Mouse (Mus musculus) 3T3-L1 (cell line): ENCODE data around the gene C130032M10Rik.

ENCODE experiments used
- DNase-seq: peaks from one replicate; pipeline ENCODE4 v3.0.0-alpha.2; 2015; ENCODE audit warnings: low read depth, low spot score

The C130032M10Rik gene

DNA sequence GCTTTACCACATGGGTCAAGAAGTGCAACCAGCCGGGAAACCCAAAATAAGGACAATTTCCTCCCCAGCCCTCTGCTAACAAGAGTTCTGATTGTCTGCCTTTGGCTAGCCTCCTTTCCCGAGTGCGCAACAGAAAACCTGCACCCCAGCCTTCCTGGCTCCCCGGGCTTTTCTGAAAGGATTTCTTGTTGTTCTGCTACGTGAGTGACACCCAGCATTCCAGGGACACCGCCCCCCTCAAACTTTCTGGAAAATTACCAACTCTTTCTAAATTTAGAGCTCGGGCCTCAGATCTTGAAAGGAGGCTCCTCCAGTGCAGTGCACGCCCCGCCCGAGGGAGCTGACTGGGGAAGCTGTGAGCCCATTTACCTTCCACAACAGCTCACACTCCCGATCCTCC, at the start of gene C130032M10Rik:
TSS of gene C130032M10Rik (plus strand) at position 334 of the 400 bp plus-strand sequence.
- no peak for DNase-seq

DNA sequence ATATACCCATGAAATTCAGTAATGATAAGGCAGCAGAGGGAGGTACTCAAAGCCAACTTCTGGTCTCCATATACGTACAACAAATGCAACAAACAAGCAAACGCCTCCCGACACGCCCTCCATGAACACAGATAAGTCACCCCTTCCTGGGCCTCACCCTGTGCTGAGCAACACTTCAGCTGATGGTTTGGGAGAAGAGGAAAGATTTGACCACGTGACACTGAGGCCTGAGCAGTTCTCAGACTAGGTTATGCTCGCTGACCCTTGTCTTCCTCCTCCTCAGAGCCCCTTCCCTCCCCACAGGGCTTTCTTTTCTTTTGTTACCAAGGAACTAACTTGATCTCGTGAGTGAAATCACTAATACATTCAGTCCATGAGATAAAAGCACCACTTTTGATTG, 48.6 kb upstream of the C130032M10Rik start:
- no peak for DNase-seq

GRCm38 (mm10) chr9:114468217-114468616, 47.3 kb upstream of the C130032M10Rik start:
- no peak for DNase-seq

- no peak for DNase-seq
These were observed 46.8 kb upstream of the C130032M10Rik start for GRCm38 (mm10) chr9:114468701-114469100.

DNA sequence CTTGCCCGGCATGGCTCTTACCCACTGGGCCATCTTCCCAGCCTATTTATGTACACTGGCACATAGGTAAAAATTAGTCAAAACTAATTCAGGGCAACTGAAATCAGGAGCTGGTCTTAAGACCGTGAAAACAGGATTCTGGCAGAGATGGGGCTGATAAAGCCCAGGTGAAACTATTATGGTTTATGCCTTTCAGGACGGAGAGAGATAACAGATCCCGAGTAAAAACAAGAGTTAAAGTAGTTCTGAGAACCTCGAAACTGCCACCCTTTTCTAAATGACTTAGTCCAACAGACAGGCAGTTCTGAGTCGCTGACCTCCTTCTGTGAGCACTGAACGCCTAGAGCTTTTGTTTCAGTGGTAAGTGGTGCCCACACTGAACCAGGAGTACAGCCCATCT, 43.6 kb upstream of the C130032M10Rik start:
- no peak for DNase-seq

- no peak for DNase-seq
These were observed 38.5 kb upstream of the C130032M10Rik start for GRCm38 (mm10) chr9:114477019-114477418.

DNA sequence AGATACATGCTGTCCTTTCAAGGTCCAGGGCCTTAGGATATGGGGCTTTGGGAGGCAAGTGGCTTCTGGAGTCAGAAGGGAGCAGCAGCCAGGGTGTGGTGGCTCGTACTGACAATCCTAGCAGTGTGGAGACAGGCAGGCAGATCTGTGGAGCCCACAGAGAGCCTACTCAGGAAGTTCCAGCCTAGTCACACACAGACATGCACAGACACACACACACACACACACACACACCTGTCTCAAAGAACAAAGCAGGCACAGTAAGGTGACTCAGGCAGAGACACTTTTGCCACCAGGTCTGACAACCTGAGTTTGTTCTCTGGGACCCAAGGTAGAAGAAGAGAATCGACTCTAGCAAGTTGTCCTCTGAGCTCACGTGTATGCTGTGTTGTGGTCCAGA, 34.6 kb upstream of the C130032M10Rik start:
- DNase-seq: no peak

DNA sequence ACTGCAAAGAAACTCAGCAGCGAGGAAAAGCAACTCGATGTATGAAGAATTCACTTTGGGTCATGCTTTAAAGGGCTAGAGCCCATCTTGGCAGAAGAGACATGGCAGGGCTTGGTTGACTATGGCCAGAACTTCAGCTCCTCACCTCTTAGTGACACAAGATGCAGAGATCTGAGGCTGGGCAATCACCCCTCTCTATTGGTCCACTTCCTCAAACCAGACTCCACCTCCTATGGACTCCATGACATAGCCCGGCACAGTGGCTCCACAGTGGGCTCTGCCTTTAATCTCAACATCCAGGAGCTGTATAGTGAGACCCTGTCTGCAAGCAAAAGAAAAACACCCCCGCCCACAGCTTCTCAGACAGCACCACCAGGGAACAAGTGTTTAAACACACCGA, 30.7 kb upstream of the C130032M10Rik start:
- DNase-seq: no peak

DNA sequence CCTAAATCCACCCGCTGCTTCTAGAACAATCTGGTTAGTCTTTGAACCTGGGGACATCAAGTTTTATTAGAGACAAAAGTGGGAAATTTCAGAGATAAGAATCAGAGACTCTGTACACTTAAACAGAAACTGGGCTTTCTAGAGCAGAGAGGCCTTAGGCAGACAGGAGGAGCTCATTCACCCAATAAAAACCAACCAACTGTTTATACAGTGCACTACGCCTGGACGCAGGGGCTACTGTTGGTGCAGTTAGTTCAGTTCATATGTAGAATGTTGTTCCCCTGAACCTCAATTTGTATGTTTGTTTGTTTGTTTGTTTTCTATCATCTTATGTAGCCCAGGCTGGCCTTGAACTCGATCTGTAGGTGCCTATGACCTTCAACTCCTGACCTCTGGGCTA, 28.7 kb upstream of the C130032M10Rik start:
- no peak for DNase-seq

DNA sequence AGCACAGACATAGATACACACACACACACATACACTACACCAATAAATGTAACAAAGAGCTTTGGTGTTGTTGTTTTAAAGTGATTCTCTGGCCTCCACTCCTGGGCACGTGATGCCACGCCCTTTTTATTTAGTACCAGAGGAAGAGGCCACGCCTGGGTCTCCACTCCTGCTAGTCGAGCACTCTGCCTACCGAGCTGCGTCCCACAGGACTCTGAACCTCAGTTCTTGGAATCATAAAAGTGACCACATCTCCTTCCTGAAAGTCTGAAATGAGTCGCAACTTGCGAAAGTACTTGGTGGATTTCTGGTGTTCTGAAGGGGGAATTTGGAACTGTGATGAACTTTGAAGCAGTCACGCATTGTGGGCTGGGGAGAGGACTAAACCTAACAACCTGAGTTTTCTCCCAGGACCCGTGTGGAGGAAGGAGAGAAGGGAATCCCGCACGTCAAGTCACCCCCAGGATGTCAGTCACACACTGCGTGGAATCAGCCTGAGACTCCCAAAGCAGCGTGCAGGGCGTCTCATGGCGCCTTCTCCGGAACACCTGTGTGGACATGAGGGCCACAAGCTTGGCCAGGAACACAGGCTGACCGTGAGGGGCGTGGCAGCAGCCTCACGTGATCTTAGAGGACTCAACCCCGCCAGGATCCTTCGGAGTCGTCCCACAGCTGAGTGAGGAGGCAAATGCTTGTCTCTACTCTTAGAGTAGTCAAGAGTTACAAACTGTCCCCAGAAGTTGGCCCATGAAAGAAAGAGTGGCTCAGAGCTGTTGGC, 27.8 kb upstream of the C130032M10Rik start:
- DNase-seq: peak; percentile 52

DNA sequence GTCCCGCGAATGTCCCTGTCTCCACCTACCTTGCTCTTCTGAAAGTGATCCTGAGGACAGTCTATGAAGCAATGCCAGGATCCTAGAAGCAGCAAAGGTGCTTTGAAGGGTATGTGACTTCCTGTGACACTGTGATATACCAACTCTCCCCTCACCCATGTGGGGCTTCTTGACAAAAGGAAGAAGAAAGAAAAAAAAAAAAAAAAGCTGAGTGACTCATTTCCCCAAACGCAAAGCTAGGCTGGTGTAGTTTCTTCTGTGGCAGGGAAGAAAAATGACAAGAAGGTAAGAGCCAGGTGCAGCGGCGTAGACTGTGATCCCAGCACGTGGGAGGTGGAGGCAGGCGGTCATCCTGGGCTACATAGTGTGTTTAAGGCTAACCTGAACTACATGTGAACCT, 19.0 kb upstream of the C130032M10Rik start:
- DNase-seq: no peak

DNA sequence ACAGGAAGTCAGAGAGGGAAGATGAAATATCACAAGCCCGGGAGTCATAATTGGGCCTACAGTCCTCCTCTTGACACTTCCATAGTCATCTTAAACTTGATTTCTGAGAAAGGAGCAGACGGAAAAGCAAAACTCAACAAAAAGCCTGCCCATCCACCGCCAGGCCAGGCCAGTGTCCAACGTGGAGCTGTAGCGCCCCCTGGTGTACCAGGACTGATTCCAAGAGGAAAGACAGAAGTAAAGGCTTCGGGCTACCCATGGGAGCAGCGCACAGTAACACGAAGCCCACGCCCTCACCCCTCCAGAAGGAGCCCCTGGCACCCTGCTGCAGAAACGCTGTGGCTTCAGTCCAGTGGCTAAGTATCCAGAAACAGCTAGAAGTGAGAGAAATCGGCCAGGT, 17.3 kb upstream of the C130032M10Rik start:
- DNase-seq: peak; percentile 88

DNA sequence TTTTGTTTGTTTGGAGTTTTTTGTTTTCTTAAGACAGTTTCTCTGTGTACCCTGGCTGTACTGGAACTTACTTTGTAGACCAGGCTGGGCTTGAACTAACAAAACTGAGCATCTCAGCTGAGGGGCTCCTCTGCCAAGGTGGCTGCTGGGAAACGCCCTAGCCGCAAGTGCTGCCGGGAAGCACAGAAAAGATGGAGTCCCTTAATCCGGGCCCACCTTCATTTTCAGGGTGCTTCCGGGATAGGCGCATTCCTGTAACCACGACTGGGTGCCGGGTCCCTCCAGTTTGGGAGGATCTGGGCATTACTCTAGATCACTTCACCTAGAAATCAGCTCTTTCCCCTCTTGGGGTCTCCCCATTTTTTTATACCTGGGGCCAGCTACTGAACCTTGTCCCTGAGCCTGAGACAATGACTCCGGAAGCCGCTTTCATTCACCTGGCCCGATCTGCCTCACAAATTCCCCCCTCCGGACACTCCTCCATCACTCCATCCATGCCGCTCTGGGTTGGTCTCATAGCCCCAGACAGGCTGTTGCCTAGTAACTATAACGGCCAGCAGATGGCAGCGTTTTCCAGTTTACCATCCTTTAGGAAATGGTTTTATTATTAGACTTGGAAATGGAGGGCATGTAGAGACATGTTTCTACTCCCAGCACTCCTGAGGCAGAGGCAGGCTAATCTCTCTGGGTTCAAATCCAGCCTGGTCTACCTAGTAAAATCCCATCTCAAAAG, 15.5 kb upstream of the C130032M10Rik start:
- peak; percentile 85 for DNase-seq

GRCm38 (mm10) chr9:114501111-114501510, 14.4 kb upstream of the C130032M10Rik start:
- peak; percentile 51 for DNase-seq

GRCm38 (mm10) chr9:114501913-114502312, 13.6 kb upstream of the C130032M10Rik start:
- no peak for DNase-seq

- no peak for DNase-seq
These were observed 12.6 kb upstream of the C130032M10Rik start for GRCm38 (mm10) chr9:114502711-114503427.

GRCm38 (mm10) chr9:114504816-114505215, 10.7 kb upstream of the C130032M10Rik start, which contains the start of gene Ccr4:
Gene Ccr4, minus strand, starts transcription at chr9:114504916.
- DNase-seq: no peak

- no peak for DNase-seq
These were observed 8.9 kb upstream of the C130032M10Rik start for GRCm38 (mm10) chr9:114506564-114506963.

DNA sequence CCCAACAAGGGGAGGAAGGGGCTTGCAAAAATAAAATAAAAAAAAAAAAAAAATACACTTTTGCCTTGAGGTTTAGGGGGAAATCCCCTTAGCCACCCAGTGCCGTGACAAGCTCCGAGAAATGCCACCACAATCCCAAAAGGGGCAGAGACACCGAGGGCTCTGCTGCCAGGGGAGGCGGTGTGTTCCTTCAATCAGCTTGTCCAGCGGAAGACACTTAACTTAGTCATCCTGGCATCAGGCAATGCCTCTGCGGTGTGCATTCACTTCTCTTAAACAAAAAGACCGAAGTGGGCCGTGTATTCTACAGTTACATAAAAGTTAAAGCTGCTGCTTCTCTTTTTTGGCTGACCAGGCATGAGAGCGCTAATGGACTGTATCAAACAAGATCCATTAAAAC, 8.1 kb upstream of the C130032M10Rik start:
- no peak for DNase-seq

- no peak for DNase-seq
These were observed 5.7 kb upstream of the C130032M10Rik start for GRCm38 (mm10) chr9:114509785-114510184.

- no peak for DNase-seq
These were observed 2.7 kb upstream of the C130032M10Rik start for GRCm38 (mm10) chr9:114512831-114513230.

GRCm38 (mm10) chr9:114517924-114518497, 2.5 kb downstream of the C130032M10Rik start:
- DNase-seq: no peak
